Mouse (Mus musculus) urinary bladder, adult 2 months (tissue): Measurements from ENCODE around the gene Map3k6. TPM values are rescaled to one million over a fixed set of nuclear protein-coding genes. Genes with fewer than 3 reads are reported as not detected.

ENCODE experiments used
- DNase-seq: peaks from one replicate; pipeline ENCODE4 v3.0.0; 2022; ENCODE audit warnings: low spot score
- polyA plus RNA-seq: library from polyadenylated mRNA; depleted of rRNA; stranded (reverse); fragments of >200 nt; gene quantifications from 2 replicates; pipeline ENCODE4 v1.2.3, GENCODE M21; 2012; rRNA removed

Gene Map3k6
- 23.8 and 24.2 TPM in 2 replicates for polyA plus RNA-seq

DNA sequence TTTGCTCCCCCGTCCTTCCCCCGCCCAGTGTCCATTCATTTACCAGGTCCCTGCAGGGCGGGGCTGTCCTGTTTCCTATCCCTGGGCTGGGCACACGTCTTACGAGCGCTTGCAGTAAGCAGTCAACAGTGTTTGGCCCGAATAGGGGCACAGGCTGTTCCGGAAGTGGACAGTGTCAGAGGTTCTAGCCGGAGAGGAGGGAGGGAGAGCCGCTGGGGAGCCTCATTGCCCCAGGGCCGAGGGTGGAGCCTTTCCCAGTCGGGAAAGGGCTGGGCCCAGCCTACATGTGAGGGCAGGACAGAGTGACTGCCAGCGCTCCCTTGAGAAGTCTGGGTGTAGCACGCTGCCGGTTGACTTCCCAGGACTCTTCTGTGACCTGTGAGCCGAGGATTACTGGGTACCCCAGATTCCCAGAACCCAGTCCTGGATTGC lies at the start of gene Map3k6:
Gene Map3k6 (plus strand): TSS at position 329 of the 432 bp plus-strand sequence.
- DNase-seq, result peak; percentile 74

DNA sequence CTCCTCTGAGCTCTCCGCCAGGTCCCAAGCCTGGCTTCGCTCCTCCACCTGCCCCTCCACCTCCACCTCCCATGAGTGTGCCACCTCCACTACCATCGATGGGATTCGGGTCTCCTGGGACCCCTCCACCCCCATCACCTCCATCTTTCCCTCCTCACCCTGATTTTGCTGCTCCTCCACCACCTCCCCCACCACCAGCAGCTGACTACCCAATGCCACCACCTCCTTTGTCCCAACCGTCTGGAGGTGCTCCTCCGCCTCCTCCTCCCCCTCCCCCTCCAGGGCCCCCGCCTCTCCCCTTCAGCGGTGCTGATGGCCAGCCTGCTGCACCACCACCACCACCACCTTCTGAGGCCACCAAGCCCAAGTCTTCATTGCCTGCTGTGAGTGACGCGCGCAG lies 46.1 kb upstream of the Map3k6 start:
- no peak for DNase-seq

DNA sequence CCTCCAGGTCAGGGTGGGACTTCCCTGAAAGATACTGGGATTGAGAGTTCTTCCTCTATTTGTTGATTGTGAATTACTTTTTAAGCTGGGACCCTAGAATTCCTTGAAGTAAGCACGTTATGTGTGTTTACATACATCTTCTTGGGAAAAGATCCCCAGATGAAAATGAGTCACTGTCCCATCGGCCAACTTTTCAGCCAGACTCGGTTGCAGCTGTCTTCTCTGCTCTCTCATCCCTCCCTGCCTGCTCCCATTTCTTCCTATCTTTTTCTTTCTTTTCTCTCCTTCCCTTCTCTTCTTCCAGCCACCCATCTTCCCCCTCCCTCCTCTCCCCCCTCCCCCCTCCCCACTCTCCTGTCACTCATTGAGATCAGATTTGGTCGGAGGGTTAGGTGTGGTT lies 45.6 kb upstream of the Map3k6 start:
- DNase-seq, result no peak

DNA sequence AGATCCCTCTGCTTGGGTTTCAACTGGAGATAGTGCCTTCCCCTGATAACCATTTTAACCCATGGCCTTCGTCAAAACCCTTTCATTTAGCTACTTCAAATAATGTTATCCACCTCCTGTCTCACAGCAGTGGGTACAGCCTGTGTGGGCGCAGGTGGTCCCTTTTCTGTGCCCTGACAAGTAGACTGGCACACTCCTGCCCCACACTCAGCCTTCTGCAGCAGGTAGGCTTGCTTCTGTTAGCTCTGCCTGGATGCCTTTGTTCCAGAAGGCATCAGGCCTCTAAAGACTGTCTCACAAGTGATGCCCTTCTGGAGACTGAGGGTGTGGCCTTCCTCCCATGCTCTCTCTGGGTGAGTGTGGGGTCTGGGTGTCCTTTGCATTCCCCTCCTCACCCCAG lies 44.5 kb upstream of the Map3k6 start:
- DNase-seq, result no peak

DNA sequence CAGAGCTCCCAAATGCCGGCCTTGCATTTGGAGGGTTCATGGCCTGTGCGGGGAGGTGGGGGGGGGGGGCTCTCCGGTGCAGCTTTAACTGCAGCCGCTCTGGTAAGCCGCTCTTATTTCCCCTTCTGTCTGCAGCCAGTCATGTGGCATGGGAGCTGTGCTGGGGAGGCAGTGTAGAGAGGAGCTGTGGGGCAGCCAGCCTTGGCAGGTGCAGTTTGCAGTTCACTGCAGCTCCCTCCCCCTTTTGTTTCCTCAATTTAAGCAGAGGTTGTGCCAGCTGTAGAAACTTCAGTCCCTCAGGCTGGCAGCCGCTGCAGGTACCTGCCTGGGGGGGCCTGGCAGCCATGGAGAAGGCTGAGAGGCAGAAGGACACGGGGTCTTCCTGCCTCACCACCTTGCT lies 43.8 kb upstream of the Map3k6 start:
- DNase-seq, result no peak

DNA sequence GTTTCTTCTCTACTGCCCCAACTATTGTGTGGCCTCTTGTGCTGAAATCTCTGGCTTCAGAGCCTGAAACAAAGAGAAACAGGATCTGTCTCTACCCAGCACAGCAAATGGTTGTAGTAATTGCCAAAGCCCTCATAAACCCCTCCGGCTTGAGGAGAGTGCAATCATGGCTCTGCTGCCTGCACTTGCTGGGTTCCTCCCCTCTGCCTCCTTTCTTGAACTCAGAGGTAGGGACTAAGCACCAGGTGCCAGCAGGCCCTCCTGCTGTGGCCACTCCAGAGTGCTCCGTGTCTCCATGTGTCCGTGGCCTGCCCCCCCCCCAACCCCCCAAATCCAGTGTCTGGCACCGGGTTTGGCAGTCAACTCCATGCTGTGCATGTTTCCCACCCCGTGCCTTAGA lies 43.3 kb upstream of the Map3k6 start:
- no peak for DNase-seq

DNA sequence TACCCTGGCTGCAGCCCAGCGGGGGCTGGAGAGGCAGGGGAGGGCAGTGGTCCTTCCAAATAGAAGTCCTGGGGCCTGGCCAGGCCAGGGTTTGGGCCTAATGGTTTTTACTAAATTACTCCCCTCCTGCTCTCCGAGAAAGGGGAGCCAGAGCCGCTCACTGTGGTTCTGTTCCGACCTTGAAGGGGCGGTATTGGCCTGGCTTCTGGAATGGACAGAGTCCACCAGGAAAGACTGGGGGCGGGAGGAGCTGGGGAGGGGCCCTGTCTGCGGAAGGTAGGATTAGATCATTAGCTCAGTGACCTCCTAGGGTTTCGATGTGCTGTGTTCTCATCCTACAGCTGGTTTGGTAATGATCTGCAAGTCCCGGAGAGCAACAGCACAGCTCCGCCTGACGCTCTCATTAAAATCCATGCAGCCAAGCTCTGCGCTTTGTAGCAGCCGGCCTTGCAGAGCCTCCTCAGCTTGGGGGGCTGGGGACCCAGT lies 42.8 kb upstream of the Map3k6 start:
- DNase-seq, result no peak

DNA sequence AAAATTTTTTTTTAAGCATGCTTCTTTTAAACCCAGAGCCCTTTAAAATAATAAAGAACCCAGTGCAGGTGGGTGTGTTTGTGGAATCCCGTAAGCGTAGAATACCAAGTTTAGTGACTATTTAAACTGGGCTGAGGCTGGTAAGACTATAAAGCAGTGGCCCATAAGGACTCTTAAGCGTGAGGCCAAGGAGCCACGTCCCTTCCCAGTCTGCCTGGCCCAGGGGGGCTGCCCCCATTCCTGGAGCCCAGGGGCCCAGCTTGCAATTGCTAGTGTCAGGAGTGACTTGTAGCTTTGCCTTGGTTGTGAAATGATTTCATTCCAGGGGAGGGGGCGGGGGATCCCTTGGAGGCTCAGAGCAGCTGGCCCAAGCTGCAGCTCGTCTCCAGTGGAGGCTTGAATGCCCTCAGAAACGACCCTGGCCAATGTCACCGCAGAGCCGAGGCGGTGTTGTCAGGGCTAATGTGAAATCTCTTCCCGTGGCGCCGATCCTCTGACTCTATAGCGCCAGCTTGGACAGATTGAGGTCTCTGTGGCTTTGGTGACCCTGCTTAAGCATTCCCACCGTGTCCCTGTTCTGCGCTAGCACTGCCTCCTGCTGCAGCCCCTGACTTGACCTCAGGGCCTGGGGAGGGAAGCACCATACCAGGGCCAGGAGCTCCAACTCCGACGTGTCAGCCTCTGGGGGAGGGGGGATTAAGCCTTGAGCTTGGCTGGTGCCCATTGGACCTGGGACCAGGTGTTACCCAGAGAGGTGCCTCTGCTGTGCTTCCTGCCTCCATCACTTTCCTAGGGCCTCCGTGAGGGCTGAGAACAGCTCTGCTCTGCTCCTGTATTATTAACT lies 42.1 kb upstream of the Map3k6 start:
- no peak for DNase-seq

DNA sequence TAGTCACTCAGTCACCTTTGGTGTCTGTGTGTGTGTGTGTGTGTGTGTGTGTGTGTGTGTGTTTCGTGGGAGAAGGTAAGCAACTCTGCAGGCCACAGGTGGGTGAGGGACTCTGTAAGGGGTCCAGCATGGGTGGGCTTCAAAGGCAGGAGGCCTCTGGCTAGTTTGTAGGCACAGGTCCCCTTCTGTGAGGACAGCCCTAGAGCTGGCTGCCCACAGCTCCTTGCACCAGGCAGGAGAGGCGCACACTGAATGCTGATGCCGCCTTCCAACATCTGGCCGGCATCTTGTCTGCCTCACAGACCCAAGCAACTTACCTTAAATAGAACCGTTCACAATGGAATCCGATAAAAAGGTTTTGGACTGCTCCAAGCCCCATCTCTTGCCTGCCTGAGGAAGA lies 40.9 kb upstream of the Map3k6 start:
- DNase-seq, result no peak

DNA sequence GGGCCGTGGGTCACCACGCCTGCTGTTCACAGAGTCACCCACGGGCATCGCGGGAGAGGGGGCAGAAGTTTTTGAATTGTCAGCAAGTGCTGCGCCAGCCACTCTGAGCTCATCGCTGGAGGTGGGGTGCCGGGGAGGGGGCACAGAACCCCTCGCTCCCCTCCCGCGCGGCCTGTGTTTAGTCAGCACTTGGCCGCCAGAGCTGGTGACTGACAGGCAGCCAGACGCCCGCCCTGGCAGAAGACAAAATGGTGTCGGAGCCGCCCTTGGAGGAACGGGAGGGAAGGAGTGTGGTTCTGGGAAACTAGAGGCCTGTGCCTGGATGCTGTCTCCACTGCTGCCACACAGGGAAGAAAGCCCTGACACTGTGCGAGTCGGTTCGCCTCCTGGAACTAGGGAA lies 40.3 kb upstream of the Map3k6 start:
- DNase-seq, result no peak

DNA sequence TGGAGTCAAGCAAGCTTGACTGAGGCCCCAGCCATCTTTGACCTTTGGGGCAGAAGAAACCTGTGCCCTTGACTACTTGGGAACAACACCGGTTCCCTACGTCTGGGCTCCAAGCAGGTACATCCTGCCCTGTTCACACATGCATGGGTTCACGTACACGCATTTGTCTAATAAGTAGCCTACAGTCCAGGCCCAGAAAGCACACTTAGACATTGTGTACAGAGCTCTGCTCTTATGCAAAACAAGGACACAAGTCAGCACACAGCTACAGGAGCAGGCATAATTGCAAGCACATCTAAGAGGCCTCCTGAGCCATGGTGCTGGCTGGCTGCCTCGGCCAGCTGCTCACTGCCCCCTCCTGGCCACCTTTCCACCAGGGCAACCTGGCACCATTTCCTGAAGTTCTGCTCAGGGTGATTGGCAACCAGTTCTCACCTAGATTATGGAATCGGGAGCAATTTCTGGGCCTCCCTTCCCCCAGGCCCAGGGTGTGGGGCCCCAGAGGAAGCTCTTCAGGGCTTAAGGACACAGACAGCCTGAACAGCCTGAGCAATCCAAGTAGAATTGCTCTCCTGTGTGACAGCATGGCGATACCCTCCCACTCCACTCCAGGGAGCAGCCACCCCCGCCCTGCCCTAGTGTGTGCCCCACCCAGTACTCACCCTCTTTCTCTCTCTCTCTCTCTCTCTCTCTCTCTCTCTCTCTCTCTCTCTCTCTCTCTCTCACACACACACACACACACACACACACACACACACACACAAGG lies 39.4 kb upstream of the Map3k6 start:
- DNase-seq, result peak; percentile 59

DNA sequence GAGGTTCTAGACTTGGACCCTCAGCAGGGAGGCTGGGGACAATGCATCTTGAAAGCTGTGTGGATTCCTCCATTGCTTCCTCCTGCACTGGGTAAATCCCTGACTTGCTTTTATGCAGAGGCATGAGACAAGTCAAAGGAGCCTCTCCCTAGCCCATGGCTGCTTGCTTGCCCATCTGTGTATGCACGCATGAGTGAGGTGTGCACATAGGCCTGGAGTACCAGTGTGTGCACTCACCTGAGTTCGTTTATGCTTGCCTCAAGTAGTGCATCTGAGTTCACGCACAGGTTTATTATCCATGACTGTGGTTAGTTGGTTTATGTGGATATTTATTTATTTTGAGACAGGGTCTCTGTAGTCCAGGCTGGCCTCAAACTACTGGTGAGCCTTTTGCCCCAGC lies 38.4 kb upstream of the Map3k6 start:
- no peak for DNase-seq

DNA sequence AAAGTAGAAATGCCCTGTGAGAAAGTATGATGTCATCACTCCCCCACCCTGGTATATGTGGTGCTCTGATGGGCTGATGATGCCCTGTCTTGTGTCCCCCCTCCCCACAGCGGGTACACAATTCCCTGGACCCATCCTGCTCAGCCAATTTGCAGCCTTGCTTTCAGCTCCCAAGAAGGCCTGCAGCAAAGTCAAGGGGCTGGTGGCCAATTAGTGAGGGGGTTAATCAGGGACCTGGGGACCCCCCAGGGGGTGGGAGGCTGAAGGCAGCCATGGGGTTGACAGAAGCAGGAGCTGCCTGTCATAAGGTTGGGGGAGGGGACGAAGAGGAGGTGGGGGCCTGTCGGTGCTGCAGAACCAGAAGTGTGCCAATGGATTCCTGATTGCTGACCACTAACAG lies 37.0 kb upstream of the Map3k6 start:
- no peak for DNase-seq

DNA sequence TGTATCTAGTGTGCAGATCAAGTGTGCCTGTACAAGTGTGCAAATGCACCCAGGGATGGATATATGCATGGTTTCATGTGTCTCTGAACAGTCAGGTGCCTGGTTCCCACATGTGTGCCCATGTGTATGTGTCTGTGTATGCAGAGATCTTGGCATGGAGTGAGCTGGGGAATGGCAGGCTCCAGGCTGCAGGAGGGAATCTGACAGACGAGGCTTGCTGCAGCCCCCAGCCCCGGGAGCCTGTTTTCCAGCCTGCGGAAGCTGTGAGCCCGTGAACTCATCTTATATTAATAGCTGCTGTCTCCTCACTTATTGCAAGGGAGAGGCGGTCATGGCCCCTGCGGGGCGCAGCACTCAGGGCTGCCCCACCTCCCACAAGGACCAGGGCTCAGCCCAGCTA lies 36.2 kb upstream of the Map3k6 start:
- no peak for DNase-seq

DNA sequence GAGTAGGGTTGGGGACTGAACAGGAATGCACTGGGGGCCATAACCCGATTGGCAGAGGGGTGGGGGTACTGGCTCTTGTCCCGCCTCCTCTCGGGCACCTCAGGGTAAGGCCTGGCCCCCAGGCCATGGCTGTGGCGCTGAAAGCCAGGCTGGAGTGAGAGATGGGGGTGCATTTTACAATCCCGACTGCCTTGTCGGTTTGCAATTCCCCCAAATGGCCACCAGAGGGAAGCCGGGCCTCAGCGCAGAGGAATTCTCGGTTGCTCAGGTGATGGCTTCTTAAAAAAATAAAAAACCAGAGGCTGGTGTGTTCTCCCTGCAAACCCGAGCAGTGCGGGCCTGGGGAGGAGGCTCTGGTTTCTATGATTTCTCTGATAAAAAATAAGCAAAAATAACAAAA lies 31.3 kb upstream of the Map3k6 start:
- no peak for DNase-seq

DNA sequence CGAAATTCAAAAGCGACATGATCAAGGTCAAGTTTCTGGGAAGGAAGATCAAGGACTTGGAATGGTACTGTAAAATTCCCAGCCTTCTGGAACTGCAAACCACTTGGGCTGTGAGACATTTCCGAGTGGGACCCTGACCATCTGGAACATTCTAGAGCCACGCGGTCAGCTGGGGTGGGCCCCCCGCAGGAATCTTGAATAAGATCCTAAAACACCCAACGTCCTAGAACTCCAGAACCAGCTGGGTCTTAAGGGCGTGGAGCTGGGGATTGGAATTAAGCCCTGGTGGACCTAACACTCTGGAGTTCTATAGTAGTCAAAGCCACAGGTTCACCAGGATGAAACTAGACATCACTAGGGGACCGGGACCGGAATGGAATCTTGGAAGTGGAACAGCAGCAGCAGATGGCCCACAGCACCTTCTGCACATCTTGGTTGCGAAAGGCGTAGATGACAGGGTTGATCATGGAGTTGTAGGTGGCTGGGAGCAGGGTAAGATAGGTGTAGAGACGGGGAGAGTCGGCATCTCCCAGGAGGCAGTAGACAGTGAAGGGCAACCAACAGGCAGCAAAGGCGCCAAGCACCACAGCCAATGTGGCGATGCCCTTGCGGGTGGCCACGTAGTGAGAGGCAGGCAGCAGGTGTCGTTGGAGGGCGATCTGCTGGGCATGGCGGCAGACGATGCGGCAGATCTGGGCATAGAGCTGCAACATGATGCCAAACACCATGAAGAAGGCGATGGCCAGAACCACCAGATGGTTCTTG lies 30.4 kb upstream of the Map3k6 start:
- no peak for DNase-seq

DNA sequence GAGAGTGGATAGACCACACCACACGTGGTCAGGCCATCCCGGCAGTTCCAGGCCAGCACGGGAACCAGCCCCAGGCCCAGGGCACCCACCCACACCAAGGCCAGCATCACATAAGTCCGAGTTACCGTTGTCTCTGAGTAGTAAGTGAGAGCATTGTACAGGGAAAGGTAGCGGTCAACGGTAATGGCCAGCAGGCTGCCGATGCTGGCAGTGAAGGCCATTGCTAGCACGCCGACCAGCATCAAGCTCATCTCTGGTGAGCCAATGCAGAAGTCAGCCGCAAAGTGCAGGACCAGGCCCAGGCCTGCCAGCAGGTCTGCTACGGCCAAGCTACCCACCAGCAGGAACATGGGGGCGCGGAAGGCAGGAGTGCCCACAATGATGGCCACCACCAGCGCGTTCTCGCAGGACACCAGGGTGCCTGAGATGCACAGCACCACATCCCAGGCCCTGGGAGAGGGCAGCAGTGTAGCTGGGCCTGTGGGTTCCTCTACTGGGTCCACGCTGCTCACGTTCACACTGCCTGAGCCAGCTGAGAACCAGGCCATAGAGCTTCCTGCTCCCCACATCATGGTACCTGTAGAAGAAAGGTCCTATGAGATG lies 29.7 kb upstream of the Map3k6 start:
- DNase-seq, result no peak

DNA sequence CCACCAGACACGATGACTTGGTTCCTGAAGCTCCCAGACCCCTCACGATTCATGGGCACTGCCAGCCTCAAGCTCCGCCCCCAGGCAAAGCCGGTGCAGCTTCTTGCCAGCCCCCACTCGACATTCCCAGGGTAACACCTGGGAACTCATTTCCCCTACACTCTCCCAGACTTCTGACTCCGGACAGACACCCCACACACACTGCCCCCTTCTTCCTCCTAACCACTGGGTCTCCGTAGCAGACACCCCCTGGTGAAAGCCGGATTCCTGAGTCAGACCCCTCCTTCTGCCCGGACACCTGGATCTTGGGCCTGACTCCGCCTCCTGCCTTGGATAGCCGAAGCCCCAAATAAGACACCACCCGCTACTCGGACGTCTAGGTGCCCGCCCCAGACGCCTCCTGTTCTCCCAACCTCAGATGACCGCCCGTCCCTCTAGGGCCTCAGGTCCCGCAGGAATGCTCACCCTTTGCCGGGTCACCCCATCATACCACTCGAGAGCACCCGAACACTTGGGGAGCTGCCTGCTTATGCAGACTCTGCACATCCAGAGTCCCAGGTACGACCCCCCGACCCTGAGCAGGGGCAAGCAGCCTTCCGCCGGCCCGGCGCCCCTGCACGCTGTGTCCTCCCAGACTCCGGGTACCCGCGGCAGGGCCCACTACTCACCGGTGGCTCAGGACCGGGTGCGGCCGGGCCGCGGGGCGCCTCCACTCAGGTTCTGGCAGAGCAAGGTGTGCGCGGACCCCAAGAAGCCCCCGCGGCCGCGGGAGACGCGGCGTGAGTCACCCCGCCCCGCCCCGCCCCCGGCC lies 28.7 kb upstream of the Map3k6 start, which contains the start of the genes Cd164l2 and Gpr3:
Gene Cd164l2 (plus strand): TSS at position 381 of the 811 bp plus-strand sequence.
Gene Gpr3 (minus strand): TSS at position 786 of the 811 bp plus-strand sequence.
- no peak for DNase-seq

DNA sequence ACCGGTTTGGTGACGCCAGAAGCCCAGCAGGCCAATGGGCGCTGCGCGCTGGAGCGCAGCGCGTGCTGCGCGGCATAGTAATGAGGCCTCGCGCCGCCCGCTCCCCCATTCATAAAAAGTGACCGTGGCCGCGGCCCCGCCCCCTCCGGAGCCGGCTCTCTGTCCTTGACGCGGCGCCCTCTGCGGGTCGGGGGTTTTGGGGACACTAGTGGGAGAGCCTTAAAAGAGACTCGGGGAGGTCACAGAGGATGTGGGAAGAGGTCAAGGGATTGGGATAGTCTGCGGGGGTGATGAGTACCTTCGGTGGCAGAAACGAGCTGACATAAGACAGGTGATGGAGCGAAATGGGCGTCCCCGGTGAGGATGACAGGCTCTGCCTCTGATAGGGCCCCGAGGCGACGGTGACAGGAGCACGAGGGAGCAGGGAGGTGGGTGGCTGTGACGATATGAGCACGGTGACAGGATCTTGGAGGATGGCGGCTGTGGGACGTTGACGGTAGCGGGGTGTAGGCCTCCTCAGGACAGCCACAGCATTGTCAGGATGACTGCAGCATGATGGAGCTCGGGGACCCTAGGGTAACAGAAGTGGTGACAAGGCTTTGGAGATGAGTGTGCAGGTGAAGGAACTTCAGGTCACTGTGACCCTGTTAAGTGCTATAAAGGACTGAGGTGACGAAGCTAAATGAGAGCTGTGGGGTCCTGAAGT lies 27.9 kb upstream of the Map3k6 start:
- peak; percentile 69 for DNase-seq

DNA sequence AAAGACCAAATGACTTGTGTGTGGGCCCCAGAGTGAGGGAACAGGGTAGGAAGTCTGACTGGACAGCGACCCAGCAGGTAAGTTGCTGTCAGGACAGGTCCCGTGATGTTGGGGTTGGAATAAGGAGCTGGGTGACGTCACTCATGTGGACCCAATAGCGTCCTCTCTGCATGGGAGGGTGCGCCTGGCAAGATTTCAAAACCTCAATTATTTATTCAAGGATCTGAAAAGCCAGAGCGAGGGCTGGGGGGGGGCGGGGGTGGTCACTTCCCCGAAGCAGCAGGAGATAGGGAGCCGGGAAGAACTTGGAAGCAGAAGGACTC lies 27.4 kb upstream of the Map3k6 start:
- no peak for DNase-seq
